Mouse (Mus musculus) embryonic facial prominence, embryonic 14.5 days (tissue): Measurements from ENCODE around the gene Trpc4ap. TPM values are rescaled to one million over a fixed set of nuclear protein-coding genes. Genes with fewer than 3 reads are reported as not detected.

Experiments
- ATAC-seq: fragments of 200-750 bp; cut with Nextera tagmentation; 2 replicates; pipeline ENCODE4 v1.8.0; 2017; ENCODE audit warnings: low read depth, moderate number of reproducible peaks, moderate TSS enrichment
- DNase-seq: peaks from one replicate; pipeline ENCODE4 v3.0.0-alpha.2; 2015; ENCODE audit warnings: low spot score
- H3K27ac ChIP-seq: fragments of 300-500 bp; sonication (generic); replicated peaks from 2 replicates; pipeline ENCODE4 v1.5.1; 2014; ENCODE audit warnings: low read depth, mild to moderate bottlenecking, low read length, moderate library complexity
- H3K27me3 ChIP-seq: fragments of 300-500 bp; sonication (generic); replicated peaks from 2 replicates; pipeline ENCODE4 v1.6.1; 2014; ENCODE audit warnings: low read length; ENCODE audit not compliant: control insufficient read depth, insufficient read depth
- H3K36me3 ChIP-seq: fragments of 300-500 bp; sonication (generic); 2 replicates; pipeline ENCODE4 v1.6.1; 2014; ENCODE audit warnings: low read length, mixed read lengths; ENCODE audit not compliant: control insufficient read depth, insufficient read depth
- H3K4me1 ChIP-seq: fragments of 300-500 bp; sonication (generic); 2 replicates; pipeline ENCODE4 v1.6.1; 2014; ENCODE audit warnings: antibody characterized with exemption, low read length; ENCODE audit not compliant: control insufficient read depth, insufficient read depth
- H3K4me2 ChIP-seq: fragments of 300-500 bp; sonication (generic); 2 replicates; pipeline ENCODE4 v1.6.1; 2014; ENCODE audit warnings: low read depth, mild to moderate bottlenecking, low read length, moderate library complexity, mixed read lengths
- H3K4me3 ChIP-seq: fragments of 300-500 bp; sonication (generic); 2 replicates; pipeline ENCODE4 v1.5.1; 2014; ENCODE audit warnings: low read depth, mild to moderate bottlenecking, low read length
- H3K9ac ChIP-seq: fragments of 300-500 bp; sonication (generic); 2 replicates; pipeline ENCODE4 v1.6.1; 2014; ENCODE audit warnings: low read depth, mild to moderate bottlenecking, low read length, moderate library complexity, mixed read lengths
- H3K9me3 ChIP-seq: fragments of 300-500 bp; sonication (generic); 2 replicates; pipeline ENCODE4 v1.6.1; 2016; ENCODE audit warnings: low read length; ENCODE audit not compliant: control insufficient read depth
- WGBS: fragments of 180-500 bp; shearing (Covaris S2); extraction: QIAGEN DNeasy Blood & Tissue Kit; methylation state at CpG from one replicate; pipeline ENCODE4 v1.1.7; 2014; 5-methylcytosine and 5-hydroxymethylcytosine counted together
- polyA plus RNA-seq: library from polyadenylated mRNA; unstranded; fragments of >200 nt; fragmentation: Nextera tagmentation; extraction: Ambion mirVana; gene quantifications from 2 replicates; pipeline ENCODE4 v1.2.1, GENCODE M21; 2014

The Trpc4ap gene
- polyA plus RNA-seq, 1 experiment from 2014 or later: 131 TPM

GRCm38 (mm10) chr2:155673546-155673945 lies 18.6 kb downstream of the Trpc4ap start:
- H3K27me3 ChIP-seq: no peaks in the 10 kb centered on the region
- no peak overlapping the region for H3K27ac ChIP-seq
- H3K9me3 ChIP-seq: no peaks in the 10 kb centered on the region
- ATAC-seq (no peak), DNase-seq (peak; percentile 54)
- peaks cover 36% of the 10 kb centered on the region for H3K36me3 ChIP-seq
- no peak overlapping the region for H3K4me3 ChIP-seq
- no peaks in the 10 kb centered on the region for H3K4me1 ChIP-seq
- no peak overlapping the region for H3K4me2 ChIP-seq
- 36% methylated on average over 2 of the region's 2 CpGs for WGBS
- H3K9ac ChIP-seq: no peak overlapping the region

DNA sequence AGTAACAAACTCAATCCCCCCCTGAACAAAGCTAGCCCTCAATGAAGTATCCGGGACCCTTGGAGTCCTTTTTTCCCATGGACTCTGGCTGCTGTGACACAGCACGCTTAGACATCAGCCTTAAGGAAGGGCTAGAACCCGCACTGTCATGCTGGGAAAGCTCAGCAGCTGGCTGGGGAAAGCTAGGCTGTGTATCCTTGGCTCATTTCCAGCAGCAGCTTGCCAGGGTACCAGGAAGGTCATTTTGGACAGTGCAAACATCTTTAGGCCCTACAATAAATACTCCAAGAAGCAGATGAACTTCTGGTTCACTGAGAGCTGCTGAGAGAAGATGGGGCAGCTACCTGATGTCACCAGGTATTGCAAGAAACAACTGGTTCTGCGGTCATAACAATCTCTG lies 20.9 kb downstream of the Trpc4ap start:
- Histone ChIP-seq H3K4me3 (no peak overlapping the region), H3K4me2 (no peak overlapping the region), H3K9me3 (no peaks in the 10 kb centered on the region), H3K27ac (no peak overlapping the region), H3K4me1 (no peaks in the 10 kb centered on the region), H3K36me3 (peaks cover 59% of the 10 kb centered on the region), H3K9ac (no peak overlapping the region), H3K27me3 (no peaks in the 10 kb centered on the region)
- DNase-seq (no peak), ATAC-seq (no peak)
- WGBS: 84% methylated on average over 4 of the region's 4 CpGs

GRCm38 (mm10) chr2:155668461-155668860 lies 23.7 kb downstream of the Trpc4ap start:
- WGBS: 87% methylated on average over 4 of the region's 4 CpGs

DNA sequence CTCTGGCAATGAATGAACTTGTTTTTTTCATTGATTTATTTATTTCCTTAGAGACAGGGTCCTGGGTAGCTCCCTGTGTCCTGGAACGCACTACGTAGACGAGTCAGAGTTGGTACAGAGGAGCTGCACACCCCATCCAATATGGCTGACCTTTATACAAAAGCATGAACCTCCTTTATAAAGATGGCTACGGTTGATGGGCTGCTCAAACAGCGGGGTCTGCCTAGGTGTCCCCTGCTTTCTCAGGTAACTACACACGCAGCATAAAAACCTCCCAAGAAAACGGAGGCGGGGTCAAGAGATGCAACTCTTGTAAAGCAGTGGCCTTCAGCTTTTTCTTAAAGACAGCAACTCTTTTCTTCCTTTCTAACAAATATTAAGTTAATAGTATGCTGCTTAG lies 24.3 kb downstream of the Trpc4ap start:
- no peak for ATAC-seq
- Histone ChIP-seq H3K9me3 (no peaks in the 10 kb centered on the region), H3K4me1 (no peaks in the 10 kb centered on the region), H3K27me3 (no peaks in the 10 kb centered on the region), H3K4me2 (no peak overlapping the region), H3K9ac (no peak overlapping the region), H3K36me3 (peaks cover 90% of the 10 kb centered on the region), H3K4me3 (no peak overlapping the region), H3K27ac (no peak overlapping the region)
- no peak for DNase-seq
- WGBS: 96% methylated on average over 8 of the region's 8 CpGs

More at GRCm38 (mm10) chr2:155668461-155668860, 23.7 kb downstream of the Trpc4ap start:
- H3K4me3 ChIP-seq: no peak overlapping the region
- H3K4me2 ChIP-seq: no peak overlapping the region
- DNase-seq: no peak
- no peak overlapping the region for H3K9ac ChIP-seq
- H3K4me1 ChIP-seq: no peaks in the 10 kb centered on the region
- no peaks in the 10 kb centered on the region for H3K9me3 ChIP-seq
- H3K36me3 ChIP-seq: peaks cover 87% of the 10 kb centered on the region
- no peak overlapping the region for H3K27ac ChIP-seq
- no peak for ATAC-seq
- H3K27me3 ChIP-seq: no peaks in the 10 kb centered on the region

GRCm38 (mm10) chr2:155663910-155664460 lies 28.2 kb downstream of the Trpc4ap start:
- WGBS: 85% methylated on average over 5 of the region's 6 CpGs
- ATAC-seq: no peak

DNA sequence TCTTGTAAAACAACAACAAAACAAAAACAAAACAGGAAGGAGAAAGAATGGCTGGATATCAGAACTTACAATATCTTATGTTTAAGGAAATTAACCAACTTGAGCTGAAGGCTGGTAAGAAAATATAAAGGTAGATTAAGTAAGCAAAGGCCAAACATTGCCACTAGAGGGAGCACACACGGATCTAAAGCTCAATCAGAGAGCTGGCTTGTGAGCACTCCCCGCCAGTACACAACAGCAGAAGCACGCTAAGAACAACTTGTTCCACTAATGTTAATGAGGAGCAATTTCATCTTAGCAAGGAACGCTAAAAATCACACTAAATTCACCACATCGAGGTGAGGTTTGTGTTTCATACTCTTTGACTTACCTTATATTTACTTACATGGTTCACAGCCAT lies 29.1 kb downstream of the Trpc4ap start:
- H3K27ac ChIP-seq: no peak overlapping the region
- peaks cover 93% of the 10 kb centered on the region for H3K36me3 ChIP-seq
- no peaks in the 10 kb centered on the region for H3K4me1 ChIP-seq
- 34% methylated on average over 5 of the region's 5 CpGs for WGBS
- no peak for ATAC-seq
- no peak overlapping the region for H3K4me3 ChIP-seq
- H3K27me3 ChIP-seq: no peaks in the 10 kb centered on the region
- DNase-seq: peak; percentile 76
- no peaks in the 10 kb centered on the region for H3K9me3 ChIP-seq
- no peak overlapping the region for H3K4me2 ChIP-seq
- H3K9ac ChIP-seq: no peak overlapping the region

More at GRCm38 (mm10) chr2:155663910-155664460, 28.2 kb downstream of the Trpc4ap start:
- no peaks in the 10 kb centered on the region for H3K4me1 ChIP-seq
- H3K4me2 ChIP-seq: no peak overlapping the region
- H3K27me3 ChIP-seq: no peaks in the 10 kb centered on the region
- no peak overlapping the region for H3K4me3 ChIP-seq
- no peak overlapping the region for H3K9ac ChIP-seq
- DNase-seq: no peak
- H3K9me3 ChIP-seq: no peaks in the 10 kb centered on the region
- no peak overlapping the region for H3K27ac ChIP-seq
- peaks cover 95% of the 10 kb centered on the region for H3K36me3 ChIP-seq

GRCm38 (mm10) chr2:155662390-155662789 lies 29.8 kb downstream of the Trpc4ap start:
- DNase-seq (no peak), ATAC-seq (no peak)
- Histone ChIP-seq H3K4me2 (no peak overlapping the region), H3K36me3 (peaks cover 93% of the 10 kb centered on the region), H3K4me3 (no peak overlapping the region), H3K4me1 (no peaks in the 10 kb centered on the region), H3K9me3 (no peaks in the 10 kb centered on the region), H3K9ac (no peak overlapping the region), H3K27me3 (no peaks in the 10 kb centered on the region), H3K27ac (no peak overlapping the region)
- WGBS: 91% methylated on average over 5 of the region's 5 CpGs

DNA sequence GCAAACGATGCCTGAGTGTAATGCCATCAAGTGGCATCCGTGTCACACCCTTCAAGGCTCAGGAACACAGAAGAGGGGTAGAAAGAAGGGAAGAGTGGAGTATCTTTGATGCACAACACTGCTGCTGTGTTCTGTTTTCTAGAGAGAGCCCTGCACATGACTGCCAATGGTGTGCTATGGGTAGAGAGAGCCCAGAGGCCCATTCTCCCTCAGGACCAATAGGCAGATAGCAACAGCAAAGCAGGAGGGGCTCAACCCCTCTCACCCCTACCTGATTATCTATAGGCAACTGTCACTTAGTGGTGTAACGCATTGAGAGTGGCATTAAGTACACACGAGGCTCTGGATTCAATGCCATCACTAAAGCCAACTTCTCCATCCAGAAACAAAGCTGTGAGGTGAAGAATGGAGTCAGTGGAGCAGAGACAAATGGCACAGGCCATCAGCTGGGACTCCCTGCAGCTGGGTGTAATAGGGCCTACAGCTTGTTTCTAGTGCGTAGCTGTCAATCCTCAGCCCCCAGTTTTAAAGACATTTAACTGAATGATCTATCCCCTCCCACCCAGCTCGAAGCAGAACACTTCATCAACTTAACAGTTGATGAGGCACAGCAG lies 36.3 kb downstream of the Trpc4ap start:
- H3K4me3 ChIP-seq: no peak overlapping the region
- no peak overlapping the region for H3K9ac ChIP-seq
- DNase-seq: no peak
- 94% methylated on average over 6 of the region's 6 CpGs for WGBS
- ATAC-seq: no peak
- peaks cover 94% of the 10 kb centered on the region for H3K36me3 ChIP-seq
- no peak overlapping the region for H3K4me2 ChIP-seq
- no peak overlapping the region for H3K27ac ChIP-seq
- H3K4me1 ChIP-seq: no peaks in the 10 kb centered on the region
- H3K27me3 ChIP-seq: no peaks in the 10 kb centered on the region
- no peaks in the 10 kb centered on the region for H3K9me3 ChIP-seq

DNA sequence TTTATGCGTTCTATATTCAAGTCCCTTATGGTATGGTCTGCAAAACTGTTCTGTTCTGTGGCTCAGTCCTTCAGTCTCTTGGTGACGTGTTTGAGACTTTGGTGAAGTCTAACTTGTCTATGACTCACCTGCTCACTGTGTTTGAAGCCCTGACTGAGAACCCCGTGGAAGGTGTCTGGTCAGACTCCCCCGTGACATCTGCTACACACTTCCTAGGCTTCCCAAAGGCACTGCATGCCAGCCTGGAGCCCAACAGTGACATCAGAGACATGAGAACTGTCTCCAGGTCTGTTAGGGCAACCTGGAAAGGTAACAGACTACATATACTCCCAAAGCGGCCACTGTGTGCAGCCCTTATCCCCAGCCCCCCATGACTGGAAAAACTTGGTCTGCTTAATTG lies 39.6 kb downstream of the Trpc4ap start:
- no peak overlapping the region for H3K4me2 ChIP-seq
- H3K27me3 ChIP-seq: no peaks in the 10 kb centered on the region
- peaks cover 98% of the 10 kb centered on the region for H3K36me3 ChIP-seq
- DNase-seq: no peak
- 91% methylated on average over 5 of the region's 5 CpGs for WGBS
- H3K27ac ChIP-seq: no peak overlapping the region
- no peak for ATAC-seq
- no peak overlapping the region for H3K4me3 ChIP-seq
- H3K9me3 ChIP-seq: no peaks in the 10 kb centered on the region
- no peaks in the 10 kb centered on the region for H3K4me1 ChIP-seq
- no peak overlapping the region for H3K9ac ChIP-seq
